In the genomic region with DNA sequence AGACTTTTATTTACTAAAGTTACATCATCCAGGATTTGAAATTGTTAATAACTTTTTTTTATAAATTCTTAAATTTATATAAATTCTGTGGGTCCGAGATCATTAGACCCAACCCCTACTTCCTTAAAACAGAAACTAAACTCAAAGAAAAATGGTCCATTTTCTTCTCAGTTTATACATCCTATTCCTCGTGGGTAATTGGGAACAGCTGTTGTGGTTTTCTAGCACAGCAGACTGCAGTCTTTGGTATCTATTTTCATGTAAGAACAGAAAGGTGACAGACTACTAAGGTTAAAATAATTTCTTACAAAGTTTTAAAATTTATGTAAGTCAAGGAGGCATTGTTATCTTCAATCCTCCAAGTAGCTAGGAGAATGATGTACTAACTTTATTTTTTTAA, we compare ENCODE assay signal across 21 mouse cellular contexts. TPM values are rescaled to one million over a fixed set of nuclear protein-coding genes. Genes with fewer than 3 reads are reported as not detected.
"Had no signal": no experiment of that assay in that cellular context is flagged by ENCODE, and none has a peak within 500 bp of the region (broad histone marks: within the 10 kb centered on the region; RNA-seq: fewer than 3 reads in every experiment).

No protein-coding gene starts in this region.

- H3K27ac ChIP-seq: kidney, embryonic 15.5 days; left cerebral cortex, adult 2 months; limb, embryonic 12.5 days; liver, embryonic 15.5 days; neural tube, embryonic 15.5 days had no signal

- H3K9me3 ChIP-seq: kidney, embryonic 15.5 days; limb, embryonic 12.5 days; liver, embryonic 15.5 days; neural tube, embryonic 15.5 days had no signal

- H3K9ac ChIP-seq: kidney, embryonic 15.5 days; limb, embryonic 12.5 days; liver, embryonic 15.5 days; lung, embryonic 14.5 days; neural tube, embryonic 15.5 days had no signal

- H3K27me3 ChIP-seq: kidney, embryonic 15.5 days; limb, embryonic 12.5 days; liver, embryonic 15.5 days; neural tube, embryonic 15.5 days had no signal

- H3K4me1 ChIP-seq: kidney, embryonic 15.5 days; liver, embryonic 15.5 days; neural tube, embryonic 15.5 days had no signal

- DNase-seq: kidney, adult 18-20 months; kidney, postnatal 14 days; lung, embryonic 14.5 days; lung, postnatal 10 days; lung, postnatal 4 days; right cerebral cortex, adult 18-20 months; right cerebral cortex, postnatal 25 days; thymus, postnatal 36 days had no signal

- H3K36me3 ChIP-seq: kidney, embryonic 15.5 days; limb, embryonic 12.5 days; liver, embryonic 15.5 days; neural tube, embryonic 15.5 days had no signal

- H3K4me3 ChIP-seq: kidney, embryonic 15.5 days; left cerebral cortex, adult 2 months; limb, embryonic 12.5 days; liver, embryonic 15.5 days; neural tube, embryonic 15.5 days had no signal

- H3K4me2 ChIP-seq: kidney, embryonic 15.5 days; limb, embryonic 12.5 days; liver, embryonic 11.5 days; liver, embryonic 15.5 days; lung, embryonic 14.5 days; midbrain, embryonic 11.5 days; neural tube, embryonic 15.5 days had no signal

RNA-seq across cellular contexts. Expression of a gene that starts 19.5 kb away (rescaled TPM):
- polyA plus RNA-seq: liver, embryonic 11.5 days; liver, embryonic 15.5 days; lung, embryonic 14.5 days; midbrain, embryonic 11.5 days; midbrain, postnatal 0 days; neural tube, embryonic 11.5 days; neural tube, embryonic 15.5 days; small intestine, adult 2 months; stomach, embryonic 16.5 days; thymus, postnatal 0 days had no signal

RNA-seq across cellular contexts. Expression of a gene that starts 44.1 kb away (rescaled TPM):
- polyA plus RNA-seq: kidney, embryonic 15.5 days; large intestine, adult 2 months; limb, embryonic 12.5 days; liver, embryonic 11.5 days; liver, embryonic 15.5 days; lung, embryonic 14.5 days; midbrain, embryonic 11.5 days; midbrain, postnatal 0 days; neural tube, embryonic 11.5 days; neural tube, embryonic 15.5 days; small intestine, adult 2 months; stomach, embryonic 16.5 days; thymus, postnatal 0 days had no signal
